Mouse (Mus musculus): Measurements from ENCODE around the gene Ankrd28.
A peak's percentile ranks its signal among the peaks of the same experiment; 100 is the strongest.
"Not testable (repeated sequence)": the region's sequence is repeated elsewhere in the genome, so short reads cannot be mapped to it uniquely, and the experiment has no call there.

Ankrd28 gene

DNA sequence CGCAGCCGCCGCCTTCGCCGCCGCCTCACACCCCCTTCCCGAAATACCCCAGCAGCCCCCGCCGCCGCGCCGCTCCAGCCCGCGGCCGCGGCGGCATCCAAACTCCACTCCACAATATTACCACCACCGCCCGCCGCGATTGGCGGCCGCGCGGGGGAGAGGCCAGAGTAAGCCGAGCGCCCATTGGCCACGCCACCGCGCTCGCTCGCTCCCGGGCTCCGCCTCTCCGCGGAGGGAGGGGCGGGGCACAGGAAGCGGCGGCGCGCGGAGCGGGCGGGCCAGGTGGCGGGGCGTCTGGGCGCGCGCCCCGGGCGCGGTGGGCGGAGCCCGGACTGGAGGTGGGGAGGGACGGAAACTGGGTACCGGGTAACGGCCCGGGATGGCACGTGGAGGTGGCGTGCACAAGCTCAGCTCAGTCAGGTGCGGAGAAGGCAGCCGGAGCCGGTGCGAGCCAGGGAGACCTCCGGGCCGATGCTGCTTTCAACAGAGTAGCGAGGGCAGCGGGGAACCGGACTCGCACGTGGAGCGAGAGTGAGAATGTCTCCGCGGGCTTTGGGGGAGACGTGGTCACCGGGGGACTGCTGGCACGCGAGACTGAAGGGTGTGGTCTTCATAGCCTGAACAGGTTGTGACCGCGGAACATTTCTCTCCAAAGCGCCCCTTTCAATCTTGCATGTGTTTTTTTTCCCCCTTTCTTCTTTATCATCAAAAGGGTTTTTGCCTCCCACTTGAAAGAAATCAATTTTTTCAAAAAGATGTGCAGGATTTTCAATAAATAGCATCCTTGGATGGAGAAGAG, at the start of gene Ankrd28:
Gene Ankrd28 (minus strand): TSS at position 81 of the 799 bp plus-strand sequence.
- peak; percentile 97 for ATAC-seq (ENCODE audit: insufficient number of reproducible peaks, low FRiP score, low TSS enrichment)

DNA sequence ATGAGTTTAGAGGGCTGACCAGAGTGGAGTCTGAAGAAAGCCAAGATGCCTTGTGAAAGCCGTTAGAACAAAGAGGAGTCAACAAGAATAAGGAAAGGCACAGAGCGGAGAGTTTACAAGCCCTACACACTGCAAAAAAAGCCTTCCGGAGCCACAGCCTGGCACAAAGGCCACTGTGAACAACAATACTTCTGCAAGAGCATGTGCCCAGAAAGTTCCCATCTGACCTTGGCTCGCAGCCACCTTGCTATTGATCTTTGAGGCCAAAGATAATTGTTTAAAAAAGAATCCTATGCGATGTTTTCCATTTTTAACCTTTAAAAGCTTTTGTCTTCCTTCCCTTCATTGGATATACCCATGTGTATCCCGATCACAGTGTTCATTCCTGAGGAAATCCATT, 49.0 kb upstream of the Ankrd28 start:
- no peak for ATAC-seq (ENCODE audit: insufficient number of reproducible peaks, low FRiP score, low TSS enrichment)

DNA sequence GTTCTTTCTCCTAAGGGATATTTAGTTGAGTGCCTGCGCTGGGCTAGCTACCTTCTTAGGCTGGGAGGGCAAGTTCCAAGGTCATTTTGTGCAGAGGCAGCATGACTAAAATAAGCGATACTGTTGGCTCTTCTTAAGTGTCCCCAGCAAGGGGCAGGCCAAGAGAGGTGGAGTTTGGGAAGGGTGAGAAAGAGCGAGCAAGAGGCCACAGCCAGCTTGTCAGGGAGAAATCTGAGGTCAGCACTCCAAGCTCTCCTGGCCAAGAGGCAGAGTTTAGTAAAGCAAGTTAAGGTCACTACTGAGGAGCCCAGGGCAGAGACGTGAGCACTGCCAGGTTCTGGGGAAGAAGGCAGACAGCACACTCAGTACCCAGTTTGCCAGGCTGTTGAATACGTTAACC, 41.7 kb upstream of the Ankrd28 start:
- ATAC-seq (ENCODE audit: insufficient number of reproducible peaks, low FRiP score, low TSS enrichment): no peak

DNA sequence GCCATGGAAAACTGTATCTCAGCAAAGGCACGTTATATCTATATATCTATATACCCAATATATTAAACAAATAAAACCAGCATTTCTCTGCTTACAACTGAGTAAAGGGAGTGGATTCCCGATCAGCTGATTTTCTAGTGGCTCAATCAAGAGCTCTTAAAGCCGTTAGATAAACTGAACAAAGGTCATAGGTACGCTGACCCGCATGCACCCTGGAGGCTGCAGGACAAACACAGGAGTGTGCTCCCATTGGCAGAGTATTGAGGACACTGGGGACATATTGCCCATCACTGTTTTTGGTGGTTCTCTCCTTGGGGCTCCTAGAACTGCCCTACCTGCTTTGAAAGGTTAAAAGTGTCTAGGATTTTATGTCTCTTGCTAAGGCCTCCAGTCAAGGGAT, 40.0 kb upstream of the Ankrd28 start:
- no peak for ATAC-seq (ENCODE audit: insufficient number of reproducible peaks, low FRiP score, low TSS enrichment)

DNA sequence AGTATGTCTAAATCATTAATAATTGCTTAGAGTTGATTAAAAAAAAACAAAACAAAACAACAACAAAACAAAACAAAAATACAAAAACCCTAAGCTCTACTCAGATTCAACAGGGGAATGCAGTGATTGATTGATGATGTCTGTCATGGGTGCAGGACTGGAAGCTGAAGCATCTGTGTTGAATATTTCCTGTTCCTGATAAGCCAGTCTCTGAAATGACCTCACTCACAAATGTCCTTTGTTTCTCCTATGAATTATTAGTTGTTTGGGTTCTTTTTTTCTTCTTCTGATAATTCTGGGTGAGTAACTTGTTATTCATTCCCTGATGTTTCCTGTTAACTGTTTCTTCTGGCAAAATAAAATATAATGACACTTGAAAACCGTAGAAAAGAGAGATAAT, 38.1 kb upstream of the Ankrd28 start:
- no peak for ATAC-seq (ENCODE audit: insufficient number of reproducible peaks, low FRiP score, low TSS enrichment)

DNA sequence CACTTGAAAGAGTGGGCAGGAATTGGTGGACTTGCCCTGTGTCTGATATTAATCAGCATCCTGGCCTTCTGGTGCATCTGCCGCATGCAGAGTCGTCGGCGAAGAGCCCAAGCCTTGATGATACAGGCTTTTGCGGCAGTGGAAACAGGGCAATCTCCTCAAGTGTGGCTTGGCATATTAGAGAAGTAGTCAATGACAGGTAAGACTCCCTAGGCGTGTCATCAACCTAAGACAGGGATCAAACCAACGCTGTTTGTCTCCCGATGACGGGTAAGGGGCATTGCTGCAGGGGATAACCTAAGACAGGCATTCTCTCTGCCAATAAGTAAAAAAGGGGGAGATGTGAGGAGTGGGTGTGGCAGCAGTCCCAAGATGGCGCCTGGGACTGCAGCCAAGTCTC, 35.9 kb upstream of the Ankrd28 start:
- not testable (repeated sequence) for ATAC-seq (ENCODE audit: insufficient number of reproducible peaks, low FRiP score, low TSS enrichment)

DNA sequence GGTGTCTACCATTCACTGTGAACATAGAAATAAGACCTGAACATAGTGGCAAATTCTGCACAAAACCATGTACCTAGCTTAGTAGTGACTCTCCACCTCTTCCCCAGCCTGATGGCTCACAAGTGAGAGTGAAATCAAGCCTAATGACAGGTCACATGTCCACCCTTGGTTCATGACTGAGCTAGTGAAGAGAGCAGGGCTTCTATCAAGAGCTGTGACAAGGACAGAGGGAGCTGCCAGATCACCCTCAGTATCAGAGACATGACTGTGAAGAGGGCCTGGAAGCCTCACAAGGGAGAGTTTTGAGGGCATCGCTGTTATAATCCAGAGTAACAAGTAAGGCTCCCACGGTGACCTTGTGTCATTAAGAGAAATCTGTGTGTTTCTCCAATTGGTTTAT, 28.2 kb upstream of the Ankrd28 start:
- ATAC-seq (ENCODE audit: insufficient number of reproducible peaks, low FRiP score, low TSS enrichment): no peak

DNA sequence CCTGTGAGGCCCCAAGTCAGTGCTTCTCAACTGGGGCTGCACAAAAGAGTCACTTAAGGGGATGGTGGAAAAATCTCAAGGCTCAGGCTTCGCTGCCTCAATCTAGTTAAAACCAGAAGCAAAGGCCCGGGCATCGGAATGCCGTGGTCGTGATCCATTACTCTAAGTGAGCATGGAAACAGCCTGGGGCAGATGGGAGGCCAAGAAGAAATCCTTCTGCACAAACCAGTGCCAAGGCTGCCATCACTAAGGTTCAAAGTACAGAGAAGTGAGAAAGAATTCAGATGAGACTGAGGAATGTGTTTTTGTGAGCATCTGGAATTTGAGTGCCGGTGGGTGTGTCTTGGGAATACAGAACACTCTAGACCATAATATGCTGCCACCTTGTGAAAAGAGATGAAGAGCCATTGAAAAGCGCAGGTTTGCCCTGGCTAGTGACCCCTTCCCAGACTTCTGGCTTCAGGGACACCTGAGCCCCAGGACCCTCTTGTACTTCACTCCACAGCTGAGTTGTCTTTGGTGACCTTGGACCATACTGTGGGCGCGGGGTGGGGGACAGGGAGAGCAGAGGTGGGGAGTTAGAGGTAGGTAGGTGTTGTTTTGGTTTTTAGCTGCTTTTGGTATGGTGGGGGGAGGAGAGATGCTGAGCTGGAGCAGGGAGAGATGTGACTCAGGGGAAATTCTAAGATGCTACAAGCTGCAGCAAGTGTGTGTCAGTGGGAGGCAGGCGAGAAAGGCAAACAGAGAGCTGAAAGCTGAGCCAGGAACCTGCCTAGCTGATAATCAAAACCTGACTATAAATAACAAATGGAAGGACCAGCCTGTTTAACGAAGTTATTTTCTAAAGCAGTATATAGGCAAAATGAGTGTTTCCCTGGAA, 26.9 kb upstream of the Ankrd28 start:
- ATAC-seq (ENCODE audit: insufficient number of reproducible peaks, low FRiP score, low TSS enrichment): no peak

DNA sequence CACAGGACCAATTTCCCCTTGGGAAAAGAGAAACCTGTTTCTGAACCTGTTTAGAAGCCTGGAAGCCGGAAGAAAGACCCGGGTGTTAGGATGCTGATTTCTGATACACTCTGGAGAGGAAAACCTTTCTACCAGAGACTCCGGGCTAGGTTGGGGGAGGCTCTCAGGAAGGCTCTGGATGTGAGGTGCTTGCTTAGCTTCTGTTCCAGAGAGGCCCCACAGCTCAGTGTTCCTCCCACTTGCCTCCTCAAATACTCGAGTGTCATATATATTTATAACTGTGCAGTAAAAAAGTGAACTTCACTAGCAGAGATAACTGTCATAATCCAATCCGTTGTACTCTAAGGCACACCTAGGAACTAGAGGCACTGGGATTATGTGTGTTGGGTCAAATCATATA, 25.6 kb upstream of the Ankrd28 start:
- no peak for ATAC-seq (ENCODE audit: insufficient number of reproducible peaks, low FRiP score, low TSS enrichment)

DNA sequence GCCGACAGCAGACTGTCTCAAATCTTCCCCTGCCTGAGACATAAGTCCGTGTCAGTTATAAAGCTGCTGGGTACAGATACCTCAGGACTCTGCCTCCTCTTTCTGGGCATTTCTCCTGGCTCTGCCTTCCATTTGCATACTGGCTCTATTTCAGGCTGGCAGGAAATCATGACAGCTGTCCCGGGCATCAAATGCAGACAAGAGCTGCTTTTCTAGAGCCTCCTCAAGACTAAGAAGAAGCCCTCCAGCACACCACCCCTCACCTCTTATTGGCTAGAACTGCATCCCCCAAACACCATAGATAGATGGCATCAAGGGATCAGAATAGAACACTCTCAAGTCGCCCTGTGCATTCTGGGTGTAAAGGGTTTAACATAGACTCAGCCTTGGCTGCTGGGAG, 24.2 kb upstream of the Ankrd28 start:
- no peak for ATAC-seq (ENCODE audit: insufficient number of reproducible peaks, low FRiP score, low TSS enrichment)

DNA sequence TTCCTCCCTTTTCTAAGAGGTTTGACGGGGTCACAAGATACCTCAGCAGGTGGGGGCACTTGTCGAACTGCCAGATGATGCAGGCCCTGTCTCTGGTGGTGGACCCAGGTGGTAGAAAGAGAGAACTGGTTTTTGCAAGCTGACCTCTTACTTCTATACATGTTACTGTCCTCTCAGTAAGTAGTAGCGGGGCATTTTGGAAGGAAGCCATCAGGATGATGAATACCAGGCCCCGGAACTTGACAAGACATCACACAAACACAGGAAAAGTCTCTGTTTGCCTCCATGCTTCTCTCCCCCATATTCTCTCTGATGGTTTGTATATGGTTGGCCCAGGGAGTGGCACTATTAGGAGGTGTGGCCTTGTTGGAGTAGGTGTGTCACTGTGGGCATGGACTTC, 13.1 kb upstream of the Ankrd28 start:
- no peak for ATAC-seq (ENCODE audit: insufficient number of reproducible peaks, low FRiP score, low TSS enrichment)

DNA sequence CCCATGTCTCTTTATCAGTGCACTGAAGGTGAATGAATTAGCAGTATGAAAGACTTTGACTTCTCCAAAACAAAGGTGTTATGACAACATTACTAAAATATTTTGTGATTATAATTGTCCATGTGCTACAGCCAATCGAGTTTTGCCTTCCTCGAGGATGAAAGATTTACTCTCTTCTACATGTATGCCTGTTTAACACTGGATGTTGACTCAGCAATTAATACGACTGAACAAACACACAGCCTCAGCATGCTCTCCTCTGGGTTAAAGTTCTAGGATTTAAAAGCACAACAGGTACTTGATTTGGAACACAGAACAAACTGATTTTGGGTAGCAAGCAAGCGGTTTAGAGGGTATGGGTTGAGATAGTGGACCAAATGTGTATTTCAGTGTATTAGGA, 1.6 kb upstream of the Ankrd28 start:
- no peak for ATAC-seq (ENCODE audit: insufficient number of reproducible peaks, low FRiP score, low TSS enrichment)

DNA sequence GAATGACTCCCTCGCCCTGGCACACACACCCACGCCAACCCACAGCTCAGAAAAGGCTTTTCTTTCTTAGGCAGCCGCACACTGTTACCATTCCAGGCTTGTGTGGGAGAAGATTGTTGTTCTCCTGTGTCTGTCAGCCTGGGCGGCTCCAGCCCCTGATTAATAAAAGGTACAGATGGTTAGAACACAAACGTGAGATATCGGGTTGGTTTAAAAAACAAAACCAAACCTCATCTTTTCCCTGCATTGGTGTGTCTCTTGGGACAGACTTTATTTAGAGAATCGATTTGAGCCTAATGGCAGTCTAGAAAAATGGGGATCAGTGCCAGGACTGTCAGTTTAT, 890 bp upstream of the Ankrd28 start:
- ATAC-seq (ENCODE audit: insufficient number of reproducible peaks, low FRiP score, low TSS enrichment): no peak

DNA sequence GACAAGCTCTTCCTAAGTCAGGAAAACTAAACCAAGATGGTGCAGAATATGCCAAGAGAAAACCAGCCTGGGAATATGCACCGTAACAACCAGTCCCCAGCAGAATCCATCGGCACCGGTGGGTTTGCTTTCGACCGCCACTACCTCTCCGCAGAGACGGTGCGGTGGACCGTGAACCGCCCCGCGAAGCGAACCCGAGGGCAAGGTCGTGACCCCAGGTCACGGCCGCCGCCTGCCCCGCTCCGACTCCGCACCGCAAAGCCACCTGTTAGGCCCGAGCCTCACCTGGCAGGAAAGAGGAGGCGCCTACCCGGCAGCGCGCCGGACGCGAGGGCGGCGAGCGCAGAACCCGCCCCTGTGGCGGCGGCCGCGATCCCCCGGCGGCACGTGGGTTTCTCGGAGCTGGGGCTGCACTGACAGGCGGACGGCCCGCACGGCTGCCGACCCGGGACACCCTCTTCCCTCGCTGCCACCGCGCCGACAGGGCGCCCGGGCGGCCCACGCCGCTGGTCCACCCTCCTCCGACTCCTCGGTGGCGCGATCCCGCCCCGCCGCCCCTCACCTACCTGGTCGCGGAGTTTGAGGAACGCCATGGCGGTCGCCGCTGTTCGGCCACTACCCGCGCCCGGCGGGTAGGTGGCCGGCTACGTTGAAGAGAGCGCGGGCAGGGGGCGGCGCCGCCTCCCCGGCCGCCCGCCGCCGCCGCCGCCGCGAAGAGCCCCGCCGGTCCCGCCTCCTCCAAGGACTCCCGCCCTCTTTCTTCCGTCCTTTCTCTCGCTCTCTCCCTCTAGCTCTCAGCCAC, 489 bp downstream of the Ankrd28 start:
- ATAC-seq (ENCODE audit: insufficient number of reproducible peaks, low FRiP score, low TSS enrichment): peak; percentile 21; the same call in 1 of the 2 replicates

DNA sequence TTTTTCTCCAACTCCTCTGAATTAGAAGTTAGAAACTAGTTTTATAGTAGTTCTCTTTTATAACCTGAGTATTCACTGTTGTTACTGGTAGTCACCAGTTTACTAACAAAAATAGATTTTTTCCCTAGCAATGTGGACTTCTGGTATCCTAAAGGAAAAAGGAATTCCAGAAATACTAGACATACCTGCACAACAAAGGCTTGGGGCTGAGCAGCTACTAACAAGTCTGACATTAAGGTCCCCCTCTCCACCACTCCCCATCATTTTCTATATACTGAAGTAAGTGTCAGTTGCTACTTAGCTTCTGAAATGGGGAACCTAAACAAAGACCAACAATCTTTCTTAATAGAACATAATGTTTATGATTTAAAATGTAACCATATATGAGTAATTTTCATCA, 3.2 kb downstream of the Ankrd28 start:
- ATAC-seq (ENCODE audit: insufficient number of reproducible peaks, low FRiP score, low TSS enrichment): no peak

DNA sequence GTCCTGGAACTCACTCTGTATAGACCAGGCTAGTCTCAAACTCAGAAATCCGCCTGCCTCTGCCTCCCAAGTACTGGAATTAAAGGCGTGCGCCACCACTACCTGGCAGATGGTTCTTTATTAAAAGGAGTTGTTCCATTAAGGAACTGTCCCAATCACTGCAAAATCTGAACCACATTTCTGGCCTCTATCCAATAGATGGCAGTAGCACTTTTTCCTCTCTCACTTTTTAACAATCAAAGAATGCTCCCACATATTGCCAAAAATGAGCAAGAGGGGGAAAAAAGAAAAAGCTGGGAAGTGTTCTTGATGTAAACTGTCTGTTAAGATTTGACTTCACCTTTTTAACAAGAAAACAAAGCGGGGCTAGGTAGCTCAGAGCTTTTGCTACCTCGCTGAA, 20.5 kb downstream of the Ankrd28 start:
- ATAC-seq (ENCODE audit: insufficient number of reproducible peaks, low FRiP score, low TSS enrichment): no peak

DNA sequence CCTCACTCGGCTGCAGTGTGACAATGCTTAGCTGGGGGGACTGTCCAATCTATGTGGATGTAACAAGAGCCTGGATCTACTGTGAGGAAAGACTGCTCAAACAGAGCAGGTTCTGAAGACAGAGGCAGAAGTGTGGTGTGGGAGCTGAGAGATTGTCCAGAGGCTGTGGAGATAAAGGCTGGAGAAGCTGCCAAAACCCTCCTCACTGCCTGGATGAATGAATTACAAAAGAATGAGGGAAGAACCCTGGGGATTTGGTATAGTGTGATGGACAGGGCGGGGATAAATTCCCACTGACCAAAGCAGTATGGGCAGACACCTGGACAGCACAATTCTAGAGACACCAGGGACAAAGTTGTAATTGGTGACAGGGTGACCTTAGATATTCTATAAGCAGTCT, 26.7 kb downstream of the Ankrd28 start:
- ATAC-seq (ENCODE audit: insufficient number of reproducible peaks, low FRiP score, low TSS enrichment): no peak

DNA sequence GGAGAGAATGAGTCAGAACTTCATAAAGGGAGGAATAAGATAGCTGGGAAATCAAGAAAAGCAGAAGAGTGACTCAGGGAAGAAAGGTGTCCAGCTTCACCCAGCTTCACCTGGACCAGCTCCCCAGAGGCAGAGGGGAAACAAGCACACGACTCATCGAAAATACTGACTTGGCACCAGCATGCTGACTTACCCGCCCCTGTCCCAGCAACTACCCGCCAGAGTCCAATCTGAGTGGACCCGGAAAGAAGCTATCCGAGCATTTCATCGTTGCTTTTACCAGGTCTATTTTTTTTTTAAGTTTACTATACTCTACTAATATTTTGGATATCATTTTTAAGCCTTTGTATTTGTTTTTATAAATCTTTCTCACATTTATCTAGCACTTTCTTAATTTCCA, 29.5 kb downstream of the Ankrd28 start:
- ATAC-seq (ENCODE audit: insufficient number of reproducible peaks, low FRiP score, low TSS enrichment): no peak

DNA sequence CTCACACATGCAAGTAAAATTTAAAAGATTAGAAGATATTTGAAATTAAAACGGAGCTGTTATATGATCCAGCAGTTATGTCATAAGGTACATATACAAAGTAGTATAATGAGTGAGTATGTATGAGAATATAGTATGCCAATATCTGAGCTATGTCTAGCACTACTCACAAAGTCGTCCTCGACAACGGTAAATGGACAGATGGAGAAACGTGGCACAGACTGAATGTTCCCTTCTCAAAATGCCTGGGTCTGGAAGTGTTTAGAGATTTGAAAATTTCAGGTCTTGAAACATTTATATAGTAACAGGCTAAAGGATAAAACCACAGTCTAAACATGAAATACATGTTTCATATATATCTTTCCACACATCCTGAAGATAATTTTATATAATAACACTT, 30.0 kb downstream of the Ankrd28 start:
- no peak for ATAC-seq (ENCODE audit: insufficient number of reproducible peaks, low FRiP score, low TSS enrichment)

DNA sequence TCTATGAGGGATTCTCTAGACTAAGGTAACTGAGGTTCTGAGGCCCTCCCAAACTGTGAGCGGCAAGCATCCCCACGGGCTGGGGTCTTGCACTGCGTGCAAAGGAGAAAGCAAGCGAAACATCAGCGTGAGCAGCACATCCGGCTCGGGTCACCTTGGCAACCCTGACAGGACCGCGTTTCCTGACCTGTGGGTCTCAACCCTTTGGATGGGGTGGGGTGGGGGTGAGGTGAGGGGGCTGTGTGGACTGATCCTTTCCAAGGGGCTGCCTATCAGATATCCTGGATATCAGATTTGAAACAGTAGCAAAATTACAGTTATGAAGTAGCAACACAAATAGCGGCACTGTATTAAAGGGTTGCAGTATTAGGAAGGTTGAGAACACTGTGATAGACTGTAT, 31.5 kb downstream of the Ankrd28 start:
- no peak for ATAC-seq (ENCODE audit: insufficient number of reproducible peaks, low FRiP score, low TSS enrichment)

DNA sequence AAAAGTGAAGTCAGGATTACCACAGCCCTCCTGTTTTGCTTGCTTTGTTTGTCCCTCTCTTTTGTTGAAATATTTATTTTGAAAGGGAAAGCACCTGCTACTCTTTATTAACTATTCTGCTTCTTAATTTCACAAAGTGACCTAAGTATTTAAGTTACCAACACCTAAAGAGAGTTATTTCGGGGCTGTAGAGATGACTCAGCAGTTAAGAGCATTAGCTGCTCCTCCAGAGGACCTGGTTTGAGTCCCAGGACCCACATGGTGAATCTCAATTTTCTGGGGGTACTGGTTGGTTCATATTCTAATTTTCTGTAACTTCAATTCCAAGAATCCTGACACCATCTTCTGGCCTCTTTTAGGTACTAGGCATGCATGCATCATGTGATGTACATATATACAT, 34.9 kb downstream of the Ankrd28 start:
- ATAC-seq (ENCODE audit: insufficient number of reproducible peaks, low FRiP score, low TSS enrichment): no peak
